Mouse (Mus musculus): ENCODE data around the gene Jak1. TPM values are rescaled to one million over a fixed set of nuclear protein-coding genes. Genes with fewer than 3 reads are reported as not detected.
A peak's percentile ranks its signal among the peaks of the same experiment; 100 is the strongest.

Gene Jak1
- polyA plus RNA-seq, 1 experiment from 2014 or later, result 48.3 TPM

GRCm38 (mm10) chr4:101298311-101298990 lies 33.4 kb upstream of the Jak1 start:
- 24% methylated on average over 12 of the region's 12 CpGs for WGBS (ENCODE audit: insufficient replicate concordance)

GRCm38 (mm10) chr4:101296836-101297235 lies 31.8 kb upstream of the Jak1 start:
- no peaks in the 10 kb centered on the region for H3K36me3 ChIP-seq (ENCODE audit: control insufficient read depth, insufficient read depth)
- no peak overlapping the region for H3K27ac ChIP-seq (ENCODE audit: low read length)
- no peak overlapping the region for H3K9ac ChIP-seq (ENCODE audit: low read depth, low read length)
- peaks cover 9% of the 10 kb centered on the region for H3K4me1 ChIP-seq (ENCODE audit: control insufficient read depth, low read depth, low read length)
- ATAC-seq (ENCODE audit: low read depth), result no peak
- no peaks in the 10 kb centered on the region for H3K9me3 ChIP-seq (replicated peaks; ENCODE audit: control insufficient read depth, low read length)
- no peak overlapping the region for H3K4me3 ChIP-seq (ENCODE audit: low read depth, low read length)
- H3K27me3 ChIP-seq (ENCODE audit: control insufficient read depth, insufficient read depth, low read depth, low read length), result peaks cover 19% of the 10 kb centered on the region
- no peak overlapping the region for H3K4me2 ChIP-seq (ENCODE audit: low read depth, low read length)
- 27% methylated on average over 7 of the region's 7 CpGs for WGBS (ENCODE audit: insufficient replicate concordance)

More at GRCm38 (mm10) chr4:101298311-101298990, 33.4 kb upstream of the Jak1 start:
- peaks cover 7% of the 10 kb centered on the region for H3K27me3 ChIP-seq (ENCODE audit: control insufficient read depth, insufficient read depth, low read depth, low read length)
- no peak overlapping the region for H3K9ac ChIP-seq (ENCODE audit: low read depth, low read length)
- no peaks in the 10 kb centered on the region; the same call in 1 of the 2 replicates for H3K4me1 ChIP-seq (ENCODE audit: control insufficient read depth, low read depth, low read length)
- no peak overlapping the region for H3K4me2 ChIP-seq (ENCODE audit: low read depth, low read length)
- no peaks in the 10 kb centered on the region for H3K36me3 ChIP-seq (ENCODE audit: control insufficient read depth, insufficient read depth)
- H3K4me3 ChIP-seq (ENCODE audit: low read depth, low read length), result no peak overlapping the region
- 0 out of 2 replicates have a peak, but pooled peaks have one; percentile 7 for ATAC-seq (ENCODE audit: low read depth)
- H3K27ac ChIP-seq (ENCODE audit: low read length), result no peak overlapping the region
- H3K9me3 ChIP-seq (replicated peaks; ENCODE audit: control insufficient read depth, low read length), result no peaks in the 10 kb centered on the region

- H3K4me3 ChIP-seq (ENCODE audit: low read depth, low read length), result no peak overlapping the region
- ATAC-seq (ENCODE audit: low read depth), result 0 out of 2 replicates have a peak, but pooled peaks have one; percentile 14
- H3K27ac ChIP-seq (ENCODE audit: low read length), result no peak overlapping the region
- H3K4me2 ChIP-seq (ENCODE audit: low read depth, low read length), result no peak overlapping the region
- no peak overlapping the region for H3K9ac ChIP-seq (ENCODE audit: low read depth, low read length)
- H3K36me3 ChIP-seq (ENCODE audit: control insufficient read depth, insufficient read depth), result no peaks in the 10 kb centered on the region
- peaks cover 9% of the 10 kb centered on the region for H3K4me1 ChIP-seq (ENCODE audit: control insufficient read depth, low read depth, low read length)
- H3K9me3 ChIP-seq (replicated peaks; ENCODE audit: control insufficient read depth, low read length), result no peaks in the 10 kb centered on the region
- WGBS (ENCODE audit: insufficient replicate concordance), result 62% methylated on average over 3 of the region's 3 CpGs
- H3K27me3 ChIP-seq (ENCODE audit: control insufficient read depth, insufficient read depth, low read depth, low read length), result peaks cover 19% of the 10 kb centered on the region
These were observed 30.7 kb upstream of the Jak1 start for GRCm38 (mm10) chr4:101295788-101296187.

GRCm38 (mm10) chr4:101293661-101294060 lies 28.6 kb upstream of the Jak1 start:
- no peaks in the 10 kb centered on the region for H3K36me3 ChIP-seq (ENCODE audit: control insufficient read depth, insufficient read depth)
- peaks cover 9% of the 10 kb centered on the region for H3K4me1 ChIP-seq (ENCODE audit: control insufficient read depth, low read depth, low read length)
- H3K27me3 ChIP-seq (ENCODE audit: control insufficient read depth, insufficient read depth, low read depth, low read length), result peaks cover 19% of the 10 kb centered on the region
- H3K9ac ChIP-seq (ENCODE audit: low read depth, low read length), result peak overlapping the region; percentile 37; the same call in 1 of the 2 replicates
- no peaks in the 10 kb centered on the region for H3K9me3 ChIP-seq (replicated peaks; ENCODE audit: control insufficient read depth, low read length)
- H3K4me2 ChIP-seq (ENCODE audit: low read depth, low read length), result peak overlapping the region; percentile 83
- H3K27ac ChIP-seq (ENCODE audit: low read length), result no peak overlapping the region; the same call in 1 of the 2 replicates
- 48% methylated on average over 9 of the region's 9 CpGs for WGBS (ENCODE audit: insufficient replicate concordance)
- ATAC-seq (ENCODE audit: low read depth), result no peak
- H3K4me3 ChIP-seq (ENCODE audit: low read depth, low read length), result peak overlapping the region; percentile 63; the same call in 1 of the 2 replicates

- H3K4me1 ChIP-seq (ENCODE audit: control insufficient read depth, low read depth, low read length), result peaks cover 9% of the 10 kb centered on the region
- H3K27me3 ChIP-seq (ENCODE audit: control insufficient read depth, insufficient read depth, low read depth, low read length), result peaks cover 19% of the 10 kb centered on the region
- H3K27ac ChIP-seq (ENCODE audit: low read length), result peak overlapping the region; percentile 92
- WGBS (ENCODE audit: insufficient replicate concordance), result 1% methylated on average over 49 of the region's 49 CpGs
- ATAC-seq (ENCODE audit: low read depth), result peak; percentile 63
- H3K4me2 ChIP-seq (ENCODE audit: low read depth, low read length), result peak overlapping the region; percentile 83
- peak overlapping the region; percentile 59 for H3K9ac ChIP-seq (ENCODE audit: low read depth, low read length)
- H3K9me3 ChIP-seq (replicated peaks; ENCODE audit: control insufficient read depth, low read length), result no peaks in the 10 kb centered on the region
- no peaks in the 10 kb centered on the region for H3K36me3 ChIP-seq (ENCODE audit: control insufficient read depth, insufficient read depth)
- H3K4me3 ChIP-seq (ENCODE audit: low read depth, low read length), result peak overlapping the region; percentile 63
These were observed 27.9 kb upstream of the Jak1 start for GRCm38 (mm10) chr4:101292736-101293541.

- ATAC-seq (ENCODE audit: low read depth), result peak; percentile 85
- H3K9me3 ChIP-seq (replicated peaks; ENCODE audit: control insufficient read depth, low read length), result no peaks in the 10 kb centered on the region
- peak overlapping the region; percentile 83 for H3K4me2 ChIP-seq (ENCODE audit: low read depth, low read length)
- peak overlapping the region; percentile 92 for H3K27ac ChIP-seq (ENCODE audit: low read length)
- peak overlapping the region; percentile 59 for H3K9ac ChIP-seq (ENCODE audit: low read depth, low read length)
- no peaks in the 10 kb centered on the region for H3K36me3 ChIP-seq (ENCODE audit: control insufficient read depth, insufficient read depth)
- peaks cover 9% of the 10 kb centered on the region for H3K4me1 ChIP-seq (ENCODE audit: control insufficient read depth, low read depth, low read length)
- peaks cover 19% of the 10 kb centered on the region for H3K27me3 ChIP-seq (ENCODE audit: control insufficient read depth, insufficient read depth, low read depth, low read length)
- peak overlapping the region; percentile 63 for H3K4me3 ChIP-seq (ENCODE audit: low read depth, low read length)
- WGBS (ENCODE audit: insufficient replicate concordance), result under 1% methylated on average over 41 of the region's 41 CpGs
These were observed 27.1 kb upstream of the Jak1 start for GRCm38 (mm10) chr4:101292028-101292735.

GRCm38 (mm10) chr4:101288292-101288691 lies 23.2 kb upstream of the Jak1 start:
- WGBS (ENCODE audit: insufficient replicate concordance), result 76% methylated on average over 11 of the region's 11 CpGs
- Histone ChIP-seq H3K4me1 (ENCODE audit: control insufficient read depth, low read depth, low read length) (peaks cover 9% of the 10 kb centered on the region), H3K27me3 (ENCODE audit: control insufficient read depth, insufficient read depth, low read depth, low read length) (peaks cover 11% of the 10 kb centered on the region), H3K27ac (ENCODE audit: low read length) (no peak overlapping the region), H3K4me3 (ENCODE audit: low read depth, low read length) (no peak overlapping the region), H3K9ac (ENCODE audit: low read depth, low read length) (no peak overlapping the region), H3K36me3 (ENCODE audit: control insufficient read depth, insufficient read depth) (no peaks in the 10 kb centered on the region), H3K4me2 (ENCODE audit: low read depth, low read length) (no peak overlapping the region), H3K9me3 (replicated peaks; ENCODE audit: control insufficient read depth, low read length) (no peaks in the 10 kb centered on the region)
- no peak for ATAC-seq (ENCODE audit: low read depth)

- H3K4me1 ChIP-seq (ENCODE audit: control insufficient read depth, low read depth, low read length), result no peaks in the 10 kb centered on the region; the same call in 1 of the 2 replicates
These were observed 21.5 kb upstream of the Jak1 start for GRCm38 (mm10) chr4:101286562-101286961.

More at GRCm38 (mm10) chr4:101286562-101286961, 21.5 kb upstream of the Jak1 start:
- no peak overlapping the region for H3K27ac ChIP-seq (ENCODE audit: low read length)
- H3K4me2 ChIP-seq (ENCODE audit: low read depth, low read length), result no peak overlapping the region
- no peak overlapping the region for H3K9ac ChIP-seq (ENCODE audit: low read depth, low read length)
- no peaks in the 10 kb centered on the region for H3K27me3 ChIP-seq (ENCODE audit: control insufficient read depth, insufficient read depth, low read depth, low read length)
- no peak for ATAC-seq (ENCODE audit: low read depth)
- WGBS (ENCODE audit: insufficient replicate concordance), result 68% methylated on average over 6 of the region's 6 CpGs
- H3K4me3 ChIP-seq (ENCODE audit: low read depth, low read length), result no peak overlapping the region
- no peaks in the 10 kb centered on the region for H3K36me3 ChIP-seq (ENCODE audit: control insufficient read depth, insufficient read depth)
- no peaks in the 10 kb centered on the region for H3K9me3 ChIP-seq (replicated peaks; ENCODE audit: control insufficient read depth, low read length)

Measured in liver, embryonic 16.5 days (tissue).